ENCODE assay signal across 8 mouse cellular contexts in the genomic region with DNA sequence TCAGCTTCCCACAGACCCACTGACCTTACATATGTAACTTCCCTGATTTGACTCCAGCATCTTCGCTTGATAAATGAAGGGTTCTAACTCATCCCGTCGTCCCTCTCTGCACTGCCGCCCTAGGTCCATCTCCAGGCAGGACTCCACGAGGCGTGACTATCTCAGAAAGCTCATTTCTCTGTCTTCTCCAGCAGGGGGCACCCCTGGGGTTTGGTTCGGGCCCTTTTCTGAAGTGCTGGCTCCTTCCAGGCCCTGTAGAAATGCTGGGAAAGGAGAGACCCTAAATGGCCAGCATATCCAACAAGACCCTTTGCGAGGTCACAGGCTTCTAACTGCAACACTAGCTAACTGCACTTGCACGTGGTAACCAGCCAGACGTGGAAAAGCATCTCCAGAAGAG. TPM values are rescaled to one million over a fixed set of nuclear protein-coding genes. Genes with fewer than 3 reads are reported as not detected.
DNase-seq lines count a peak whose midpoint lies in the region; ATAC-seq and TF ChIP-seq lines count a peak whose summit lies in the region.

No protein-coding gene starts in this region.

- 5% methylated on average over 10 of the region's 10 CpGs for WGBS in limb, embryonic 12.5 days
- 11% methylated on average over 10 of the region's 10 CpGs for WGBS in midbrain, postnatal 0 days
- 7% methylated on average over 10 of the region's 10 CpGs for WGBS in stomach, embryonic 15.5 days

- H3K9me3 ChIP-seq in limb, embryonic 12.5 days, result peaks cover 7% of the 10 kb centered on the region; the same call in 1 of the 2 replicates
- H3K9me3 ChIP-seq in midbrain, postnatal 0 days (ENCODE audit: low read length), result no peaks in the 10 kb centered on the region
- no peaks in the 10 kb centered on the region for H3K9me3 ChIP-seq in stomach, embryonic 15.5 days

- no peaks in the 10 kb centered on the region for H3K36me3 ChIP-seq in limb, embryonic 12.5 days
- H3K36me3 ChIP-seq in midbrain, postnatal 0 days (ENCODE audit: insufficient read depth, low read length), result no peaks in the 10 kb centered on the region
- no peaks in the 10 kb centered on the region for H3K36me3 ChIP-seq in stomach, embryonic 15.5 days

- no peaks in the 10 kb centered on the region for H3K27me3 ChIP-seq in limb, embryonic 12.5 days
- no peaks in the 10 kb centered on the region for H3K27me3 ChIP-seq in midbrain, postnatal 0 days (ENCODE audit: insufficient read depth, low read length)
- no peaks in the 10 kb centered on the region for H3K27me3 ChIP-seq in stomach, embryonic 15.5 days (replicated peaks)

- no peak overlapping the region for H3K27ac ChIP-seq in limb, embryonic 12.5 days
- no peak overlapping the region for H3K27ac ChIP-seq in midbrain, postnatal 0 days (ENCODE audit: low read depth, low read length)
- H3K27ac ChIP-seq in stomach, embryonic 15.5 days, result no peak overlapping the region

- H3K4me1 ChIP-seq in limb, embryonic 12.5 days (replicated peaks), result no peaks in the 10 kb centered on the region
- H3K4me1 ChIP-seq in midbrain, postnatal 0 days (ENCODE audit: insufficient read depth, low read length), result no peaks in the 10 kb centered on the region
- H3K4me1 ChIP-seq in stomach, embryonic 15.5 days, result no peaks in the 10 kb centered on the region

- intact Hi-C loops in gastrocnemius, postnatal 14 days (cut with DNase I; ENCODE audit: low total_unique reads), result loop anchor here (10.0 kb wide), 1 partner anchor 97 kb away; no protein-coding TSS in a partner anchor

- DNase-seq in layer of hippocampus, adult 18-20 months (ENCODE audit: low spot score in 2 of 2), result peak; percentile 16 to 42
- no peak for DNase-seq in layer of hippocampus, adult 9-11 months
- peak; percentile 56 to 69 for DNase-seq in cerebellum, postnatal 14 days
- peak; percentile 74 for DNase-seq in gastrocnemius, postnatal 14 days
- DNase-seq in midbrain, postnatal 0 days (ENCODE audit: low spot score), result peak; percentile 56

- no peak overlapping the region for H3K4me3 ChIP-seq in limb, embryonic 12.5 days (replicated peaks)
- H3K4me3 ChIP-seq in midbrain, postnatal 0 days (ENCODE audit: low read depth, low read length), result no peak overlapping the region
- no peak overlapping the region for H3K4me3 ChIP-seq in stomach, embryonic 15.5 days (replicated peaks)

- peak; percentile 69 for TF ChIP-seq CTCF in midbrain, postnatal 0 days (IDR thresholded peaks at IDR 0.05)

- peak; percentile 89 for ATAC-seq in inflammation-experienced regulatory T-cells, adult 6 months
- 0 out of 2 replicates have a peak, but pooled peaks have one; percentile 37 for ATAC-seq in limb, embryonic 12.5 days (ENCODE audit: insufficient number of reproducible peaks, insufficient read depth, low FRiP score, low TSS enrichment, low read depth)
- ATAC-seq in midbrain, postnatal 0 days (ENCODE audit: low FRiP score), result no peak
- peak; percentile 22; the same call in 1 of the 2 replicates for ATAC-seq in stomach, embryonic 15.5 days (ENCODE audit: insufficient read depth, low FRiP score, low read depth)

- H3K9ac ChIP-seq in limb, embryonic 12.5 days (replicated peaks), result no peak overlapping the region
- H3K9ac ChIP-seq in midbrain, postnatal 0 days (replicated peaks; ENCODE audit: low read length, poor library complexity, severe bottlenecking), result no peak overlapping the region
- H3K9ac ChIP-seq in stomach, embryonic 15.5 days, result no peak overlapping the region

- peak overlapping the region; percentile 17 for H3K4me2 ChIP-seq in limb, embryonic 12.5 days
- no peak overlapping the region for H3K4me2 ChIP-seq in midbrain, postnatal 0 days (ENCODE audit: low read depth, low read length, poor library complexity, severe bottlenecking)
- no peak overlapping the region for H3K4me2 ChIP-seq in stomach, embryonic 15.5 days

RNA-seq across cellular contexts. Expression of gene Sfrp2, which starts 31.7 kb away (rescaled TPM):
- total RNA-seq in layer of hippocampus, adult 18-20 months (2021), result 1 to 10 TPM; 1.7 to 2.3 TPM
- 10 to 100 TPM in 1 of 2 experiments, 1 to 10 TPM in 1; 8.8 to 14.3 TPM for total RNA-seq in gastrocnemius, postnatal 14 days (2021)
- polyA plus RNA-seq in inflammation-experienced regulatory T-cells, adult 6 months (2017; shearing (Covaris generic)), result 10 to 100 TPM in 1 of 3 experiments, 1 to 10 TPM in 2; 2.0 to 10.9 (median 7.8) TPM
- polyA plus RNA-seq in limb, embryonic 12.5 days (2016; fragmentation: Nextera tagmentation; extraction: Ambion mirVana), result 307 and 308 TPM in 2 replicates
- 30.8 and 70.0 TPM in 2 replicates for total RNA-seq in midbrain, postnatal 0 days (2014; rRNA removed)
- polyA plus RNA-seq in midbrain, postnatal 0 days (2015; fragmentation: Nextera tagmentation; extraction: Ambion mirVana), result 32.8 and 34.1 TPM in 2 replicates
- polyA plus RNA-seq in stomach, embryonic 15.5 days (2015; fragmentation: Nextera tagmentation; extraction: Ambion mirVana), result 127 and 148 TPM in 2 replicates

RNA-seq across cellular contexts. Expression of gene Tlr2, which starts 43.7 kb away (rescaled TPM):
- total RNA-seq in layer of hippocampus, adult 18-20 months (2021), result under 1 TPM; 0.38 to 0.50 TPM
- 1 to 10 TPM; 1.4 TPM for total RNA-seq in gastrocnemius, postnatal 14 days (2021)
- polyA plus RNA-seq in inflammation-experienced regulatory T-cells, adult 6 months (2017; shearing (Covaris generic)), result 1 to 10 TPM; 1.5 to 2.9 (median 2.1) TPM
- 3.7 and 4.3 TPM in 2 replicates for polyA plus RNA-seq in limb, embryonic 12.5 days (2016; fragmentation: Nextera tagmentation; extraction: Ambion mirVana)
- total RNA-seq in midbrain, postnatal 0 days (2014; rRNA removed), result 1.2 and 1.7 TPM in 2 replicates
- 0.91 and 0.99 TPM in 2 replicates for polyA plus RNA-seq in midbrain, postnatal 0 days (2015; fragmentation: Nextera tagmentation; extraction: Ambion mirVana)
- 4.4 and 4.7 TPM in 2 replicates for polyA plus RNA-seq in stomach, embryonic 15.5 days (2015; fragmentation: Nextera tagmentation; extraction: Ambion mirVana)
